In genomic region chr13:28651810-28652209, GRCm38 (mm10) we compare ENCODE assay signal across 8 mouse cellular contexts.
DNase-seq lines count a peak whose midpoint lies in the region; ATAC-seq lines count a peak whose summit lies in the region.

No protein-coding gene starts in this region.

- H3K27ac ChIP-seq in lung, embryonic 16.5 days (ENCODE audit: low read length) = peak overlapping the region; percentile 12; the same call in 1 of the 2 replicates

- WGBS in lung, embryonic 16.5 days = 80% methylated on average over 2 of the region's 2 CpGs

- no peaks in the 10 kb centered on the region for H3K36me3 ChIP-seq in lung, embryonic 16.5 days (ENCODE audit: control insufficient read depth, insufficient read depth, low read length)

- H3K9ac ChIP-seq in lung, embryonic 16.5 days (ENCODE audit: low read length) = no peak overlapping the region

- H3K4me3 ChIP-seq in lung, embryonic 16.5 days (ENCODE audit: low read length) = no peak overlapping the region

- H3K4me1 ChIP-seq in lung, embryonic 16.5 days (replicated peaks; ENCODE audit: control insufficient read depth, insufficient read depth, low read length) = peaks cover 10% of the 10 kb centered on the region

- intact Hi-C loops in heart, postnatal 14 days (cut with DNase I) = loop anchor here (5.0 kb wide), 1 partner anchor 60 kb away; no protein-coding TSS in a partner anchor

- no peaks in the 10 kb centered on the region for H3K27me3 ChIP-seq in lung, embryonic 16.5 days (ENCODE audit: control insufficient read depth, insufficient read depth, low read depth, low read length)

- no peak overlapping the region for H3K4me2 ChIP-seq in lung, embryonic 16.5 days (ENCODE audit: low read depth, low read length)

- DNase-seq in cerebellum, adult 9-10 months = peak; percentile 2
- no peak for DNase-seq in cerebellum, adult 11-12 months
- peak; percentile 17 for DNase-seq in ovary, postnatal 36 days (ENCODE audit: low spot score)
- no peak for DNase-seq in ovary, adult 18-20 months (ENCODE audit: low spot score)
- peak; percentile 36 to 62 for DNase-seq in heart, postnatal 14 days
- DNase-seq in natural killer cell, adult 2 months (ENCODE audit: low spot score in 2 of 2) = no peak
- no peak for DNase-seq in urinary bladder, adult 18-20 months (ENCODE audit: low spot score in 2 of 2)

- ATAC-seq in lung, embryonic 16.5 days (ENCODE audit: low read depth) = peak; percentile 70

- no peaks in the 10 kb centered on the region for H3K9me3 ChIP-seq in lung, embryonic 16.5 days (ENCODE audit: control insufficient read depth, low read length)

Comparison
In these comparisons a context has a peak if more than half of its experiments do, and no peak if none do; other contexts are left out.
1. DNase-seq: peak in cerebellum, adult 9-10 months (single experiment), ovary, postnatal 36 days (single experiment) and heart, postnatal 14 days (2 of 2); none in cerebellum, adult 11-12 months (single experiment), ovary, adult 18-20 months (single experiment), natural killer cell, adult 2 months (0 of 2) and urinary bladder, adult 18-20 months (0 of 2).